Mouse (Mus musculus) heart, postnatal 36 days (tissue): ENCODE results near the gene Gm1673. TPM values are rescaled to one million over a fixed set of nuclear protein-coding genes. Genes with fewer than 3 reads are reported as not detected.
"Not testable (repeated sequence)": the region's sequence is repeated elsewhere in the genome, so short reads cannot be mapped to it uniquely, and the experiment has no call there.

Source experiments
- DNase-seq, 2 experiments: peaks; one replicate each; pipeline ENCODE4 v3.0.0; 2021 to 2022
- intact Hi-C: fragments of 180-260 bp; cut with DNase I; formaldehyde crosslinking; loops from one replicate; pipeline ENCODE4 v1.15.1; 2025
- total RNA-seq, 2 experiments: library from RNA; stranded (reverse); gene quantifications; 2 replicates each; pipeline ENCODE4 v1.2.3; 2021

Gm1673 gene
- 1 to 10 TPM; 1.9 to 3.8 TPM for total RNA-seq

DNA sequence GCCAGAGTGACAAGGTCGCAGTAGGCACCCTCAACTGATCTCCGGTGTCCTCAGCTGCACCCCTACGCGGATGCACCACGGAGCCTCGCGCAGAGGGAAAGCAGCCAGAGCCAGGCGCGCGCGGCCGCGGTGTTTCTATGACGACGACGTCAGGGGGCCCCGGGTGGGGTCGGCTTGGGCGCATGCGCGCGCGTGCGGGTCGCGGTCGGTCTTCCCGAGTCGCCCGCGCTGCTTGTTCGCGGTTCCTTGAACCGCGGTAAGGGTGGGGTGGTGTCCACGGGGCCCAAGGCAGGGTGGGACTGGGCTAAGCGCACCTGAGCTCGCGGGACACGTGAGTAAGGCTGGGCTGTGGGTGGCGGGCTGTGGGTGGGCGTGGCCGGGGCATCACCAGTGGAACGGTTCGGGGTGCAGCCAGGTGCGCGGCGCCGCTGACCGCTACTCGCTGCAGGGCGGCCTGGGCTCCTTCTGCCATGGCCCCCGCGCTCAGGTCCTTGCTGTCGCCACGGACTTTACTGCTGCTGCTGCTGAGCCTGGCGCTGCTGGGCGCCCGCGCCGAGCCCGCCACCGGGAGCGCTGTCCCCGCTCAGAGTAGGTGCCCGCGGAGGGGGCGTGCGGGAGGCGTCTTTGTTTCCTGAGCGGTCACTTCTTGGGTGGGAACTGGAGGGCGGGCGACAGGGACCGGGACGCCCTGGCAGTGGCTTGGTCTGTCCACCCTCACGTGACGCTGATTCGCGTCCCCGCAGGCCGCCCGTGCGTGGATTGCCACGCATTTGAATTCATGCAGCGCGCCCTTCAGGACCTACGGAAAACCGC lies at the start of gene Gm1673:
Gene Gm1673, plus strand, starts transcription at position 125 of the 813 bp plus-strand sequence.
- intact Hi-C loops = no loop called here

DNA sequence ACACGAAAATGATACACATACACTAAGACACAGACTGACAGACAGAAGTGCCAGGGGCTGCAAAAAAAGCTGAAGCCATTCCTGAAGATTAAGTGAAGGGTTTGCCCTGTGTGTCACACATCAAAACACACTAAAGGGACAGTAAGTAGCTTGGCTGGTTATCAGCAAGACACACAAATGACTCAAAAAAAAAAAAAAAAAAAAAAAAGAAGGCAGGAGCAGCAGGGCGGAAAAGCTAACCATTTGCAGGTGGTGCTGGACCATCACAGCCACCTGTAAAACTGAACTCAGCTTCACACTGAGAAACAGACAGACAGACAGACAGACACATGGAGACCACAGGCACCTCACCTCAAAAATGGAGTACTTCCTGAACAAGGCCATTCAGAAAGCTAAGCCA lies 49.2 kb upstream of the Gm1673 start:
- no peak for DNase-seq
- intact Hi-C loops = loop anchor here (10.0 kb wide), 4 partner anchors 251 to 731 kb away; partner anchors contain the start of genes Grk4, Mxd4, Nop14 and Slbp

More for the DNA sequence above, at the start of gene Gm1673:
- peak; percentile 76 to 77 for DNase-seq

DNA sequence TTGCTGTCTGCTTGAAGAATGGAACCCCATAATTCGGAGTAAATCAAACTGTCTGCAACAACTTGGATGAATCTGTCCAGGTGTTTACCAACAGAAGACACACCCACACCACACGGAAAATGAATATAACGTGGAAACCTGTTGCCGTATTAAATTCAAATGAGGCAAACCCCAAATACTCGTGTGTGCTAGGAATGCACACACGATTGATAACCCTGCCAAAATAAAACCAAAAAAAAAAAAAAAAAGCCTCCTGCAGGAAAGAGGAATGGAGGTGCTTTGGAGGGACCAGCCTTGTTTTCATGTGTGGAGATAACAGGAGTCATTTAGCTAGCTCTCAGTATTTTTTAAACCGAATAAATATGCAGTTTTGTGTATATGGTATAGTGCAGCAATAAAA lies 48.4 kb upstream of the Gm1673 start:
- intact Hi-C loops = loop anchor here (5.0 to 10.0 kb wide), 6 partner anchors 113 to 730 kb away; partner anchors contain the start of genes Grk4, Letm1, Mxd4 and Nop14
- no peak for DNase-seq

DNA sequence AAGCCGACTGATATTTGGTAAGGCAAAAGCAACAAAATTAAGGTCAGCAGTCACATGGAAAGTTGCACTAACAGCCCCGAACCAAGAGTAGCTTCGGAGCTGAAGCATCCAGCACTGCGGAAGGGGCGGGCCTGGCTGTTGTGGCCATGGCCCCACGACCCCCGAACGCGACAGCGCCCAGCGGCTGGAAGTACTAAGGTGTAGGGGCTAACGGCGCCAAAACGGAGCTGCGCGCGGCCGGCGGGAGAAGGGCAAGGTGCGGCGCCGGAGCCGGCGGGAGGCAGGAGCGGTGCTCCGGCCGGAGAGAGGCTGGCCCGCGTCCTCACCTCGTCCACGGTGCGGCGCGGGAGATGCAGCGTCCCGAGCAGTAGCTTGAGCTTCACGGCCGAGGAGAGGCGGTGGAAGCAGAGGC lies 47.5 kb upstream of the Gm1673 start:
- no peak for DNase-seq
- intact Hi-C loops = loop anchor here (5.0 to 10.0 kb wide), 6 partner anchors 113 to 729 kb away; partner anchors contain the start of genes Grk4, Letm1, Mxd4 and Nop14

- DNase-seq = peak; percentile 96 to 98
- intact Hi-C loops = loop anchor here (5.0 to 10.0 kb wide), 6 partner anchors 114 to 729 kb away; partner anchors contain the start of genes Grk4, Letm1, Mxd4 and Nop14
Measured at GRCm38 (mm10) chr5:33936120-33936707, 47.0 kb upstream of the Gm1673 start, which contains the start of gene Nelfa. Nelfa (minus strand) TSS chr5:33936413.

GRCm38 (mm10) chr5:33937230-33937629 lies 46.0 kb upstream of the Gm1673 start:
- intact Hi-C loops = loop anchor here (5.0 to 10.0 kb wide), 6 partner anchors 115 to 728 kb away; partner anchors contain the start of genes Grk4, Letm1, Mxd4 and Nop14

GRCm38 (mm10) chr5:33938448-33938847 lies 44.8 kb upstream of the Gm1673 start:
- intact Hi-C loops = loop anchor here (5.0 to 10.0 kb wide), 6 partner anchors 116 to 726 kb away; partner anchors contain the start of genes Grk4, Letm1, Mxd4 and Nop14

More at GRCm38 (mm10) chr5:33937230-33937629, 46.0 kb upstream of the Gm1673 start:
- no peak for DNase-seq

GRCm38 (mm10) chr5:33947035-33947434 lies 36.2 kb upstream of the Gm1673 start:
- intact Hi-C loops, DNase-seq: not testable (repeated sequence)

More at GRCm38 (mm10) chr5:33938448-33938847, 44.8 kb upstream of the Gm1673 start:
- peak; percentile 23 to 41 for DNase-seq

DNA sequence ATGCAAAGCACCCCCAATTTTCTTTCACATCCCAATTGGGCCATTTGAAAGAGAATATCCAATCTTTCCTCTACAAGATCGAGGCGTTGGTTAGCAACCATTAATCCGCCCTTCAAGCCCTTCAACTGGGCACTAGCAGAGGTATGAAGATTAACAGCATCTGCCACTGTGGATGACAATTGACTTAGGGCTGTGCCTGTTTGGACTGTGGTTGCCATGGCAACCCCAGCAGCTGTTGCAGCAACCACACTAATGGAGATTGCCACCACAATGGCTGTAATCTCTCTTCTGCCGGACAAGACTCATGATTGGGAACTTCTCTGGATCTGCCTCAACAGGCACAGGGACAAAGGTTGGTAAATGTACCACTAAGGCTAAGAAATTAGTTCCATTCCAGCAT lies 34.9 kb upstream of the Gm1673 start:
- intact Hi-C loops = no loop called here

DNA sequence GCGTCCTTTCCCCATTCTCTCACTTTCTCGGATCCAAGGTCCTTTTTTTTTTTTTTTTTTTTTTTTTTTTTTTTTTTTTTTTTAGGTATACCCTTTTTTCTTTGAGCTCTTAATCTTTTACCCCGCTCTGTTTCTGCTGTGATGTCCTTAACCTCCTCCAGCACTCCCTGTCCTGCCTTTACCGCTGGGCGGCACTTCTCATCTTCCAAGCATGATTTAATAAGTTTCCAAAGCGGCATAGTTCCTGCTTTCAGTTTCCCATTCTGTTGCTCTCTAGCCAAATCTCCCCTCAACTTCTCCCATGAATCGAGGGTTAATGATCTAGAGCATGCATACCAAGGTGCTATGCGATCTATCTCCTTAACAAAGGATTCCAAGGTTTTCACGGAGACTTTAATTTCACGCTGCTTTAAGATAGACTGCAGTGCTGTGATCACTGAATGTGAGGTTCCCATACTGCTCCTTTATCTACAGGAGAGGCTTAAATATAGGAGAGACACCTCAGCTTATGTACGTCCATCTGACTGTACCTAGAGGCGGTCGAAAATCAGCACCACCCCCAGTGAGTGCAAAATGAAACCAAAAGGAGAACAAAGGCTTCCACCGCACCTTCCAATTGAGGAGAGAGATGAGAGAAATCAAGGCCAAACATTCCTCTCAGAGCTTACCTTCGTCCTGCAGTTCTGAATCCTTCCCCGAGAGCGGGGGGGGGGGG lies 29.6 kb upstream of the Gm1673 start:
- intact Hi-C loops = no loop called here
- no peak for DNase-seq

More for the DNA sequence above, 34.9 kb upstream of the Gm1673 start:
- DNase-seq = no peak

- intact Hi-C loops = no loop called here
- DNase-seq = peak; percentile 78 to 81
Measured at GRCm38 (mm10) chr5:33954354-33954753, 28.9 kb upstream of the Gm1673 start.

- DNase-seq = no peak
- intact Hi-C loops = loop anchor here (5.0 kb wide), 1 partner anchor 274 kb away; no protein-coding TSS in a partner anchor
Measured at GRCm38 (mm10) chr5:33955868-33956267, 27.4 kb upstream of the Gm1673 start.

DNA sequence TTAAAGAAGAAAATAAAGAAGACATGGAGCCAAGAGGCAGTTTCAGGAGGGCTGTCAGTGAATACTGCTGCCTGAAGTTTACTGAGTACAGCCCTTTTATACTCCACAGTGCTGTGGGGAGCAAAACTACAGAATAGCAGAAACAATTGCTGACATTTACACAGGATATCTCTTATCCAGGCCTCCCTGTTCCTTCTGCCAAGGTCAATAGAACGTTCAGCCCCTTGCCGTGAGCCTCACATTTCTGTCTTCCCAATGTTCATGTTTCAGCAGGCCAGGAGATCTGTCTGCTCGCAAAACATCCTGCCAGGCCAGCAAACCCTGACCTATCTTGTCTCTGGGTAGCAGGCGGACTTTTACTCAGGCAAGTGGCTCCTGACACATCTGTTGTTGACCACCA lies 23.9 kb upstream of the Gm1673 start:
- no peak for DNase-seq

DNA sequence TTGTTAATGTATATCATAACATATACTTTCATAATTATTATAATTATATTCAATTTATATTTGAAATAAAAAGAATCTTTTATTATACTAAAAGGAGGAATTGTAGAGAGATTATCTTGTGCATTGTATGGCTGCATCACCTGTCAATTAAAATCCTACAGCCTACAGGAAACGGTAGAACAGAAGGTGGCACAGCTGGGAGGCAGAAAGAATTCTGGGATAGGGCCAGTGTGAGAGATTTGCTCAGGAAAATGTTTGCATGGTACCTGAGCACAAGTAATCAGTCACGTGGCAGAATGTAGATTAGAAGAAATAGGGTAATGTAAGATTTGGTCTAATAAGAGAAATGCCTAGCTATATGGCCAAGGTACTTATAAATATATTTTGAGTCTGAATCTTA lies 8.5 kb upstream of the Gm1673 start:
- intact Hi-C loops = no loop called here

More for the DNA sequence above, 23.9 kb upstream of the Gm1673 start:
- intact Hi-C loops = loop anchor here (5.0 kb wide), 1 partner anchor 277 kb away; no protein-coding TSS in a partner anchor

DNA sequence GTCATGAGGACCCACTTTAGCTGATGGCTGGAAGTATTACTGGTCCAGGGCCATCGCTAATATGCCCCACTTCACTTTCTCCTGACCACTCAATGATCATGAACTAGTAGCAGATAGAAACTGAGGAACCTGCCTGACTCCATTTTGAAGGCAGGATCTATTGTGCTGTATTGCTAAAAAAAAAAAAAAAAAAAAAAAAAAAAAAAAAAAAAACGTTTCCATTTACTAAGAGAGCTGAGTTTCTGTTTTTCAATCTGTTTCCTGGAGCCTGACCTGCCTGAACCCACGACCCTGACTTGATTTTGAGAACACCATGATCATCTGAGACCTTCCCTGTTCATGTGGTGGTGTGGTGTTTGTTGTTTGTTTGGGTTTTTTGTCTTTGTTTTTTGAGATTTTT lies 7.0 kb upstream of the Gm1673 start:
- intact Hi-C loops = no loop called here
- no peak for DNase-seq

More for the DNA sequence above, 8.5 kb upstream of the Gm1673 start:
- no peak for DNase-seq

DNA sequence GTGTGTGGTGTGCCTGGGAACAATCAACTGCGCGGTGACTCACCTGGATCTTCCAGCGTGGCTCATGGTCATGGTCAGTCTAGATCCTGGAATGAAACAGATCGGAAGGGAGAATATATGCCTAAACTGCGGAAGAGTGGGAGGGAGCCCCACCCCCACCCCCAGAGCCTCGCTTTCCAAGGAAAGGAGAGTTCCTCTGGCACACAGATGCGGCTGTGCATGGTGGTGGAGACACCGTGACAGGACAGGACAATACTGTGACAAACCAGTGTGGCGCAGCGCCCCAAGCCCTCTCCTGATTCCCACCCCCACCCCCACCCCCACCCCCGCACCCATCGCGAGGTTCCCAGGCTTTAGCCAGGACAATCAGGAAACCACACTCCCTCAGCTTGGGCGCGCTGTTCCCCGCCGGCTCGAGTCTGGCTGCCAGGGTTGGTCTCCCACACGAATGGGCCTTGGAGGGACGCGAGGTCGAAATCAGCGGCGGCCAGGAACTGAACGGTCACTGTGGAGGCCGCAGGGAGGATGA lies 438 bp upstream of the Gm1673 start:
- intact Hi-C loops = no loop called here
- DNase-seq = no peak

- DNase-seq = peak in 1 of 2 experiments; percentile 64
Measured at GRCm38 (mm10) chr5:33994671-33995625, 11.7 kb downstream of the Gm1673 start.

DNA sequence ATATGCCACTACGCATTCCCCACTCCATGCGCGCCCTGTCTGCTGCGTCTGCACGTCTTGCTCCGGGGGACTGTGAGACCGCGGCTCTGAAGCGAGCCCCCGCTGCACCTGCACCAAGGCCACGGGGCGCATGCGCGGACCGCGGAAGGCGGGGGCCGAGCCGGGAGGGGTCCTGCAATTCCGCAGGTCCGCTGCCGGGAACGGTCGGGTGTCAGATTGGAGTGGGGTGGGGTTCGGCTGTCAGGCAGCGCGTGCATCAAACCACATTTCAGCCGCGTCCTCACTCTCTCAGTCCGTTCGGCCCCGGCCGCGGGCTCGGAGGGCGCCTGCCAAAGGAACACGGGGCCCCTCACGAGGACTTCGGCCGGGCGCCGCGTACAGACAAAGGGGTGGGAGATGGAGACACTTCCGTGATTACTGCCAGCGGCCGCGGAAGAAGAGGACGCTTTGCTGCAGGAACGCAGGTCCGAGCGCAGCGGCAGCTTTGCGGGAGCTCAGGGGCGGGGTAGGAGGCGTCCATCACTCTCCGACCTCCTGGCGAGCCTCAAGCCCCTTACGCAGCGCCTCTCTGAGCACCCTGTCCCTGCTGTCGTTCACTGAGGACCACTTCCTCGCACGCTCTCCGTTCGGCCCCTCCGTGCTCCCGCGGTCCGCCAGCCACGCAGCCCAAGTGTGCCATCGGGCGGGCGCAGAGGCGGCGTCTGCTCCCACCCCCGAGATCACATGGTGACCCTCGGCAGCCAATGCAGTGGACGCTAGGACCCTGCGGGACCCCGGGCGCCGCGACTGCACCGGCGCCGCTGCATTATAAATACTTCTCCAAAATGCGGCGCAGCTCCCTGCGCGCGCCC lies 12.8 kb downstream of the Gm1673 start, which contains the start of gene Nat8l:
Gene Nat8l, plus strand, starts transcription at position 142 of the 851 bp plus-strand sequence.
- DNase-seq = peak; percentile 33 to 42
- intact Hi-C loops = no loop called here

More at GRCm38 (mm10) chr5:33994671-33995625, 11.7 kb downstream of the Gm1673 start:
- intact Hi-C loops = no loop called here
